Mouse (Mus musculus): ENCODE measurements around the gene Nfya. TPM values are rescaled to one million over a fixed set of nuclear protein-coding genes. Genes with fewer than 3 reads are reported as not detected.

The Nfya gene
- total RNA-seq, 4 experiments from 2014 or later: 20.6 to 29.3 (median 24.4) TPM

GRCm38 (mm10) chr17:48346231-48346630, 63.5 kb downstream of the Nfya start, which contains the start of gene Trem2:
Gene Trem2 (plus strand): TSS chr17:48346401.
- DNase-seq (ENCODE audit: low spot score in 2 of 2): no peak

DNA sequence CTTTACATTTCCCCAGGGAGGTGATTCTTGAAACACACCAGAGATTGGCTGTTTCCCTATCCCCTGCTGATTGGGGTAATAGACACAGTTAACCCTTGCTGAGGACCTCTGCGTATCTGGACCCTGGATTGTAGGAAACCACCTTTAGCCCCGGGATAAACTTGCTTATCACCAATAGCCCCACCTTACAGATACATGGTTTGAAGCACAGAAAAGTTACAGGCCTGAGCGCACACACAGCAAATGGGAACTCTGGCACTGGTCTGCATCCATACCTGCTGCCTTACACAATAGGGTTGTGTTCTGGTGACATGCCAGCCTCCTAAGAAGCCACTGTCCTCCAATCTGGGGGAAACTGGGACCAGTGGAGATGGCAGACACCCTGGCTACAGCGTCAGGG, 63.9 kb downstream of the Nfya start:
- no peak for DNase-seq (ENCODE audit: low spot score in 2 of 2)

GRCm38 (mm10) chr17:48343065-48343464, 66.6 kb downstream of the Nfya start:
- no peak for DNase-seq (ENCODE audit: low spot score in 2 of 2)

- DNase-seq (ENCODE audit: low spot score in 2 of 2): no peak
Measured at GRCm38 (mm10) chr17:48341947-48342346, 67.8 kb downstream of the Nfya start.

DNA sequence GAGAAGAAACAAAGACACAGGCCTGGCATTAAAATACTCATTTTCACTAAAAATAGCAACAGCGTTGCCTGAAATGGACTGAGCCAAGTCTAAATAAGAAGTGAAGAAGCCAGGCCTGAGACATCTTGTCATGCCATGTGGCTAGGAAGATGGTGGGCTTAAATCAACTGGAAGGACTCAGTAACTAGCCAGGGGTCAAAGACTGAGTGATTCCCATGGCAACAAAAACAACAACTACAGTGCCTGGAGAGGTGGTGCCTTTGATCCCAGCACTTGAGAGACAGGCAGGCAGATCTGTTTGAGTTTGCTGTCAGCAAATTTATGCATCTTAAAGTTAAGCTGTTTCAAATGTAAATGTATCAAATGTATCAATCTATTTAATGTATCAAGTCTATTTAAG, 69.4 kb downstream of the Nfya start:
- DNase-seq (ENCODE audit: low spot score in 2 of 2): no peak

Other genes with a start within 250 kb of the Nfya start
- gene A530064D06Rik, start 242.6 kb downstream of the Nfya start, total RNA-seq (2022): not detected
- gene Trem1, start 177.1 kb downstream of the Nfya start, total RNA-seq (2022): under 1 TPM in 1 of 4 experiments, not detected in 3; 0.21 TPM
- under 1 TPM in 2 of 4 experiments, not detected in 2; 0.51 to 0.57 TPM for gene Trem3, start 162.1 kb downstream of the Nfya start, total RNA-seq (2022)
- gene Treml4, start 145.6 kb downstream of the Nfya start, total RNA-seq (2022): not detected
- gene Treml2, start 110.4 kb downstream of the Nfya start, total RNA-seq (2022): 1 to 10 TPM in 2 of 4 experiments, under 1 TPM in 2; 0.28 to 1.9 (median 0.87) TPM
- under 1 TPM in 3 of 4 experiments, not detected in 1; 0.15 to 1.00 (median 0.16) TPM for gene B430306N03Rik, start 93.8 kb downstream of the Nfya start, total RNA-seq (2022)
- gene Trem2, start 63.5 kb downstream of the Nfya start, total RNA-seq (2022): 100 to 1,000 TPM in 1 of 4 experiments, 10 to 100 TPM in 3; 12.6 to 115 (median 56.3) TPM
- gene Treml1, start 50.0 kb downstream of the Nfya start, total RNA-seq (2022): under 1 TPM in 3 of 4 experiments, not detected in 1; 0.46 to 0.72 (median 0.61) TPM
- 10 to 100 TPM; 15.1 to 16.4 (median 15.8) TPM for gene Oard1, start 108 bp upstream of the Nfya start, total RNA-seq (2022)
- gene Apobec2, start 23.0 kb upstream of the Nfya start, total RNA-seq (2022): under 1 TPM in 1 of 4 experiments, not detected in 3; 0.52 TPM
- not detected for gene Tspo2, start 41.6 kb upstream of the Nfya start, total RNA-seq (2022)
- gene Unc5cl, start 45.0 kb upstream of the Nfya start, total RNA-seq (2022): under 1 TPM; 0.22 to 0.67 (median 0.31) TPM